Mouse (Mus musculus): ENCODE measurements around the gene Nt5c3b.

Nt5c3b gene

GRCm38 (mm10) chr11:100379311-100379710, 62.3 kb downstream of the Nt5c3b start:
- DNase-seq (ENCODE audit: extremely low spot score) = no peak

GRCm38 (mm10) chr11:100378446-100378845, 63.2 kb downstream of the Nt5c3b start:
- DNase-seq (ENCODE audit: extremely low spot score) = no peak

- DNase-seq (ENCODE audit: extremely low spot score) = no peak
Observed at GRCm38 (mm10) chr11:100377989-100378388, 63.6 kb downstream of the Nt5c3b start.

- DNase-seq (ENCODE audit: extremely low spot score) = no peak
Observed at GRCm38 (mm10) chr11:100376746-100377389, 64.7 kb downstream of the Nt5c3b start.

GRCm38 (mm10) chr11:100376005-100376404, 65.6 kb downstream of the Nt5c3b start:
- no peak for DNase-seq (ENCODE audit: extremely low spot score)

- DNase-seq (ENCODE audit: extremely low spot score) = no peak
Observed at GRCm38 (mm10) chr11:100375127-100375526, 66.5 kb downstream of the Nt5c3b start.

Measured in embryo, embryonic 9.5 days (tissue).